Mouse (Mus musculus): Measurements from ENCODE around the gene Borcs6.

DNA sequence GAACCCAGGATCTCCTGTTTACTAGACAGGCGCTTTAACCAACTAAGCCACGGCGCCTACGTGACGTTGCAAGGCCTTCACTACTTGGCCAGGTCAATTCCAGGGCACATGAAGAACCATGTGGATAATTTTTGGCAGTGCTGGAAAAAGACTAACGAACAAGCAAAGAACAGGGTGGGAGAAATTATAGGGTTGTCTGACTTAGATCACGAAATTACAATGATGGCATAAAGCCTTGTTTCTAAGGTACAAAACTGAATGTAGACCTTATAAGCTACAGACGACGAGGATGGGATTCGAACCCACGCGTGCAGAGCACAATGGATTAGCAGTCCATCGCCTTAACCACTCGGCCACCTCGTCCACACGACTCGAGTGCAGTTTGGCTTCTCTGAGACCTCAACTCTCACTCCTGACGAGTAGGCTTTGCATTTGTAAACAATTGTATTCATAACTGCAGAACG, 3.3 kb downstream of the Borcs6 start:
- TF ChIP-seq CTCF (IDR thresholded peaks at IDR 0.05; ENCODE audit: extremely low read depth, insufficient read length, insufficient replicate concordance, low read depth, low read length) (no peak), POLR2A (IDR thresholded peaks at IDR 0.05; ENCODE audit: low read depth, low read length) (no peak)

All from small intestine, adult 2 months (tissue).